Mouse (Mus musculus): ENCODE data around the gene Nthl1.

DNA sequence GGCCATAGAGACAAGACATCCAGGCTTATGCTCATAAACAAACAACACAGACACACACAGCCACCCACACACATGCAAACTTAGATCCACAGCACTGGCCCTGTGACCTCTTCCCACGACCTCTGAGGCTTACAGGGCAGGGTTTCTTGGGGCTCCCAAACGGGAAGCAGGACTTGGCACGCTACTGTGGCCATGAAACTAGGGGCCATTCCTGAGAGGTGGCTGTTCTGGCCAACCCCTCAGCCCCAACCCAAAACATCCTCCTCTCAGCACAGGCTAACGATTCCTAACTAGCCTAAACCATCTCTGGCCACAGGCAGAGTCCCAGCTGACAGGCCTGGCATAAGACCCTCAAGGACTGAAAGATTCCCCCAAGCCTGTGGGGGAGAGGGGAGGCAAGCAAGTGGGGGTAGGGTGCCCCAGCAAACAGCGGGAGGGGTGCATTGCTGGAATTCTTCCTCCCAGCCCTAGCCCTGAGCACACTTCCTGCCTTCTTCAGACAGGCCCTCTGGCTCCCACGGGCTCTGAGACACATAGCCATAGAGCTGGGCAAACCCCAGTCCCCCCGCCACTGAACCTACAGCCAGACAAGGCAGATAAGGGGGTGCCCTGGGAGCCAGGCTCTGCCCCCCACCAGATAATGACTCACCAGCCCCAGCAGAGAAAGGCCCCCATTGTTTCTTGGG is 11.7 kb downstream of the Nthl1 start:
- TF ChIP-seq CTCF (IDR thresholded peaks at IDR 0.05; ENCODE audit: low read depth, low read length): no peak
- no peak for TF ChIP-seq POLR2A (IDR thresholded peaks at IDR 0.05; ENCODE audit: borderline replicate concordance, low read depth, low read length)
